Mouse (Mus musculus): ENCODE results near the gene Fndc3b. TPM values are rescaled to one million over a fixed set of nuclear protein-coding genes. Genes with fewer than 3 reads are reported as not detected.
"Not testable (repeated sequence)": the region's sequence is repeated elsewhere in the genome, so short reads cannot be mapped to it uniquely, and the experiment has no call there.

The Fndc3b gene
- polyA plus RNA-seq, 1 experiment from 2014 or later: 14.6 TPM

DNA sequence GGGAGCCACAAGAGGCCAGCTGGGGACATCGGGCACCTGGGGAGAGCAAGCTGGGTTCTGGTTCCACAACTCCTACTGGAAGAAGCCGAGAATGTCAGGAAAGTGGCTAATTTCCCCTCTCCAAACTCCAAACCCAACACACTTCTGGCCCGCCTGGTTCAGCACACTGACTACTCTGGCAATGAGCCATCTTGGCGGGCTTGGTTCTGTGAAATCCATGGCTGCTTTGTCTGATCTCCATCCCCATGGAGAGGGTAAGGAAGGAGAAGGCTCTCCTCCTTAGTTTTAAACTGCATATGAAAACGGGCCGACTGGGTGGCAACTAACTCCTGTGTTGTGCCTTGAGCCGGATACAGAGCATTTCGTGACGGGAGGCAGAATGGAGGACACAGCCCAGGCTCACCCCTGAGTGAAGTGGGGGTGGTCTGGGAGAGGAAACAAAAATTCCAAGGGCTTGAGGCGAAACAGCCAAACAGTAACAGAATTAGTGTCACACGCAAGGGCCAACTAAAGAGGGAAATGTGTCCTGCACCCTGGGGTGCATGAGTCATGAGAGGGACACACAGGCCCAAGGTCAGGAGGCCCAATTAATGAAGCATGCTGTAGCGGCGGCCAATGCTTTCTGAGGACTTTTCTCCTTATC lies 280.4 kb downstream of the Fndc3b start:
- no peak overlapping the region for H3K27ac ChIP-seq (replicated peaks)
- peaks cover 2% of the 10 kb centered on the region; the same call in 1 of the 2 replicates for H3K36me3 ChIP-seq
- no peak overlapping the region for H3K4me3 ChIP-seq
- H3K4me1 ChIP-seq: peaks cover 5% of the 10 kb centered on the region; the same call in 1 of the 2 replicates
- 80% methylated on average over 13 of the region's 13 CpGs for WGBS
- H3K4me2 ChIP-seq (replicated peaks): no peak overlapping the region
- H3K9me3 ChIP-seq: no peaks in the 10 kb centered on the region
- no peaks in the 10 kb centered on the region for H3K27me3 ChIP-seq
- H3K9ac ChIP-seq (replicated peaks): no peak overlapping the region
- no peak for ATAC-seq (ENCODE audit: low FRiP score, low read depth)

- WGBS: 89% methylated on average over 6 of the region's 6 CpGs
- no peak overlapping the region for H3K4me2 ChIP-seq (replicated peaks)
- peaks cover 7% of the 10 kb centered on the region; the same call in 1 of the 2 replicates for H3K36me3 ChIP-seq
- H3K4me3 ChIP-seq: no peak overlapping the region
- H3K9ac ChIP-seq (replicated peaks): no peak overlapping the region
- H3K4me1 ChIP-seq: no peaks in the 10 kb centered on the region
- no peak for ATAC-seq (ENCODE audit: low FRiP score, low read depth)
- no peaks in the 10 kb centered on the region for H3K9me3 ChIP-seq
- no peaks in the 10 kb centered on the region for H3K27me3 ChIP-seq
- H3K27ac ChIP-seq (replicated peaks): no peak overlapping the region
These were observed 283.7 kb downstream of the Fndc3b start for GRCm38 (mm10) chr3:27427406-27427805.

GRCm38 (mm10) chr3:27424049-27424667 lies 286.9 kb downstream of the Fndc3b start:
- Histone ChIP-seq H3K4me3 (no peak overlapping the region), H3K4me2 (replicated peaks) (no peak overlapping the region), H3K27ac (replicated peaks) (no peak overlapping the region), H3K9ac (replicated peaks) (no peak overlapping the region), H3K27me3 (no peaks in the 10 kb centered on the region), H3K36me3 (peaks cover 7% of the 10 kb centered on the region; the same call in 1 of the 2 replicates), H3K9me3 (no peaks in the 10 kb centered on the region), H3K4me1 (0 out of 2 replicates have a peak, but pooled peaks cover 3% of the 10 kb centered on the region)
- no peak for ATAC-seq (ENCODE audit: low FRiP score, low read depth)
- WGBS: 94% methylated on average over 11 of the region's 11 CpGs

GRCm38 (mm10) chr3:27422521-27422920 lies 288.6 kb downstream of the Fndc3b start:
- WGBS: 89% methylated on average over 6 of the region's 6 CpGs
- H3K4me3 ChIP-seq: no peak overlapping the region
- peaks cover 7% of the 10 kb centered on the region; the same call in 1 of the 2 replicates for H3K36me3 ChIP-seq
- no peak overlapping the region for H3K9ac ChIP-seq (replicated peaks)
- H3K27ac ChIP-seq (replicated peaks): no peak overlapping the region
- H3K4me2 ChIP-seq (replicated peaks): no peak overlapping the region
- no peaks in the 10 kb centered on the region for H3K27me3 ChIP-seq
- no peak for ATAC-seq (ENCODE audit: low FRiP score, low read depth)
- no peaks in the 10 kb centered on the region for H3K9me3 ChIP-seq
- H3K4me1 ChIP-seq: 0 out of 2 replicates have a peak, but pooled peaks cover 3% of the 10 kb centered on the region

GRCm38 (mm10) chr3:27421980-27422379 lies 289.1 kb downstream of the Fndc3b start:
- Histone ChIP-seq H3K36me3 (peaks cover 7% of the 10 kb centered on the region; the same call in 1 of the 2 replicates), H3K4me1 (0 out of 2 replicates have a peak, but pooled peaks cover 3% of the 10 kb centered on the region), H3K4me2 (replicated peaks) (no peak overlapping the region), H3K9ac (replicated peaks) (no peak overlapping the region), H3K27me3 (no peaks in the 10 kb centered on the region), H3K9me3 (no peaks in the 10 kb centered on the region), H3K27ac (replicated peaks) (no peak overlapping the region), H3K4me3 (no peak overlapping the region)
- WGBS: 57% methylated on average over 12 of the region's 12 CpGs
- no peak for ATAC-seq (ENCODE audit: low FRiP score, low read depth)

DNA sequence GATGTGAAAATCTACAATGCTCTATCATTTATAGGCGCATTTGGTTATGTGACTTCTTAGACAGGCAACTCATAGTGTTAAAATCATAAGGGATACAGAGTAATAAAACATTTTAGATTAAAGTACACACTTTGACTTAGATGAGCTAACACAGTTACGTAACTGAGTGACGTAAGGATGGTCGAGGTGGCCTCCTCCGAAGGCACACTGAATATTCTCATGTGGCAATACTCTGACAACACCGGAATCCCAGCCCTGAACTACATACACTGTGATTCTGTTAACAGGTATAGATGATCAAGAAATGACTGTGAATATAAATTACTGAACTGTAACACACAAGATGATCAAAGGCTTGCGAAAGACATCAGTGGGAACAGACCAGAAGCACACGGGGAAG lies 292.5 kb downstream of the Fndc3b start:
- no peak for ATAC-seq (ENCODE audit: low FRiP score, low read depth)
- Histone ChIP-seq H3K27me3 (no peaks in the 10 kb centered on the region), H3K4me1 (0 out of 2 replicates have a peak, but pooled peaks cover 3% of the 10 kb centered on the region), H3K4me3 (no peak overlapping the region), H3K27ac (replicated peaks) (no peak overlapping the region), H3K9me3 (no peaks in the 10 kb centered on the region), H3K36me3 (no peaks in the 10 kb centered on the region), H3K4me2 (replicated peaks) (no peak overlapping the region), H3K9ac (replicated peaks) (no peak overlapping the region)
- WGBS: 95% methylated on average over 8 of the region's 8 CpGs

DNA sequence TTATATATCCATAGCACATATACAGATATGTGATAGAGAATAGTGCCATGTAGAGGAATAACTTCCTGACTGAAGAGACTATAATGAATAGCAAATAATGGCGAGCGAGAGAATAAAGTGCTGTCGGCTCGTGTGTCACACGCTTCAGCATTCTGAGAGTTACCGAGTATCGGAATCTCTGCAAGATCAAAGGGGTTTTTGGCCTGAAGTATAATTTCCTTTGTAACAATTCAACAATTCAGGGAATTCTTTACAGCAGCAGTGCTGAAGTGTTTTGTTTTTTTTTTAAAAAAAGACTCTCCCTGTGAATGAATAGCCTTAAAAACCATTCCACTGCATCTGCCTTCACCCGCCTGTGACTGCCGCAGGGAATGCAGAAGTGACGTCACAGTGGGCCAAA lies 294.3 kb downstream of the Fndc3b start:
- Histone ChIP-seq H3K4me3 (no peak overlapping the region), H3K4me1 (no peaks in the 10 kb centered on the region), H3K36me3 (no peaks in the 10 kb centered on the region), H3K4me2 (replicated peaks) (no peak overlapping the region), H3K27me3 (no peaks in the 10 kb centered on the region), H3K9me3 (no peaks in the 10 kb centered on the region), H3K27ac (replicated peaks) (no peak overlapping the region), H3K9ac (replicated peaks) (no peak overlapping the region)
- WGBS: 72% methylated on average over 10 of the region's 10 CpGs
- no peak for ATAC-seq (ENCODE audit: low FRiP score, low read depth)

GRCm38 (mm10) chr3:27413566-27413965 lies 297.5 kb downstream of the Fndc3b start:
- H3K4me1 ChIP-seq: no peaks in the 10 kb centered on the region
- no peak overlapping the region for H3K4me3 ChIP-seq
- ATAC-seq (ENCODE audit: low FRiP score, low read depth): no peak
- H3K36me3 ChIP-seq: no peaks in the 10 kb centered on the region
- no peak overlapping the region for H3K4me2 ChIP-seq (replicated peaks)
- no peak overlapping the region for H3K27ac ChIP-seq (replicated peaks)
- no peaks in the 10 kb centered on the region for H3K27me3 ChIP-seq
- H3K9ac ChIP-seq (replicated peaks): no peak overlapping the region
- H3K9me3 ChIP-seq: no peaks in the 10 kb centered on the region
- 75% methylated on average over 3 of the region's 3 CpGs for WGBS

GRCm38 (mm10) chr3:27411286-27411685 lies 299.8 kb downstream of the Fndc3b start:
- no peak for ATAC-seq (ENCODE audit: low FRiP score, low read depth)
- Histone ChIP-seq H3K9ac (replicated peaks) (no peak overlapping the region), H3K4me3 (no peak overlapping the region), H3K9me3 (no peaks in the 10 kb centered on the region), H3K27ac (replicated peaks) (no peak overlapping the region), H3K36me3 (no peaks in the 10 kb centered on the region), H3K4me1 (no peaks in the 10 kb centered on the region), H3K4me2 (replicated peaks) (no peak overlapping the region), H3K27me3 (no peaks in the 10 kb centered on the region)
- WGBS: 90% methylated on average over 2 of the region's 2 CpGs

DNA sequence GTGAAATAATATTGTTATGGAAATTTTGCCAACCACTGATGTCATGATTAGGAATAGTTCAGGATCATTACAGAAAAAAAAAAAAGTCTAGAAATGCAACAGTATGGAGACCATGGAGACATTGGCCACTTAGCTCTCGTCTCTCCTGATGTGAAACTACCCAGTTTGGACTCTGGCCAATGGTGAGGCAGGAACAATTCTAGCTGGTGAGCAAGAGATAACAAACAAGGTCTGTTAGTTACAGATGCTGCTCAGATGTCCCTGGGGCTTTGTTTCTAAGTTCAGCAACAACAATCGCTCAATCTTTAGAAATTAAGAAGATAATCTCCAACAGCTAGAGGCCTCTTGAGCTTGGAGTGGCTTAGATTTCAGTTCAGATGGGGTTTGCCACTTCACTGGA lies 302.5 kb downstream of the Fndc3b start:
- Histone ChIP-seq H3K27ac (replicated peaks) (no peak overlapping the region), H3K27me3 (no peaks in the 10 kb centered on the region), H3K4me2 (replicated peaks) (no peak overlapping the region), H3K9me3 (no peaks in the 10 kb centered on the region), H3K36me3 (no peaks in the 10 kb centered on the region), H3K4me1 (no peaks in the 10 kb centered on the region), H3K4me3 (no peak overlapping the region), H3K9ac (replicated peaks) (no peak overlapping the region)
- no peak for ATAC-seq (ENCODE audit: low FRiP score, low read depth)
- 86% methylated on average over 2 of the region's 2 CpGs for WGBS

DNA sequence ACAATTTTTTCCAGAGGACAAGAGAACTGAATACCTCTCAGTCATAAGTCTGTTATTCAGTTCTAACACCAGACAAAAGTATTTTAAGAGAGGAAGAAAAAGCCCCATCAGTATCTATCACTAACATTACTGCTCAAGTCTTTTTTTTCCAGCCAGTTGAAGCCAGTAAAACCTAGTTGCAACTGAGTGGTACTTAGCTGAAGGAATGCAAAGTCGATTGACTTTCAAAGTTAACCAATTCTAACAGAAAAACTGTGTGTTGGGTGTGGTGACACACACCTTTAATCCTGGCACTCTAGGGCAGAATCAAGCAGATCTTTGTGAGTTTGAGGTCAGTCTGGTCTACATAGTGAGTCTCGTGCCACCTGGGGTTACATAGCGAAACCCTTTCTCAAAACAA lies 304.7 kb downstream of the Fndc3b start:
- Histone ChIP-seq H3K4me1 (no peaks in the 10 kb centered on the region), H3K9ac (replicated peaks) (no peak overlapping the region), H3K4me3 (no peak overlapping the region), H3K4me2 (replicated peaks) (no peak overlapping the region), H3K27me3 (no peaks in the 10 kb centered on the region), H3K36me3 (no peaks in the 10 kb centered on the region), H3K27ac (replicated peaks) (no peak overlapping the region), H3K9me3 (no peaks in the 10 kb centered on the region)
- 88% methylated on average over 3 of the region's 3 CpGs for WGBS
- ATAC-seq (ENCODE audit: low FRiP score, low read depth): no peak

DNA sequence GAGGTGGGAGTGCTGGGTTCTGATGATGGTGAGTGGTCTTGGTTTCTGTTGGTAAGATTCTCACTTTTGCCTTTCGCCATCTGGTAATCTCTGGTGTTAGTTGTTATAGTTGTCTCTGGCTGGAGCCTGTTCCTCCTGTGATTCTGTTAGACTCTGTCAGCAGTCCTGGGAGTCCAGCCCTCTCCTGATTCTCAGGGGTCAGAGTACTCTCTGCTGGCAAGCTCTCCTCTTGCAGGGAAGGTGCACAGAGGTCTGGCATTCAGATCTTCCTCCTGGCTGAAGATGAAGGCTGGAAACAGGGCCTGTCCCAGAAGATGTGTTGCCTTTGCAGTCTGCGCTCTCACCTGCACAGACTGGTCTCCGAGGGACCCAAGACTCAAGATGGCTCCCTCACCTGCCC lies 310.1 kb downstream of the Fndc3b start:
- 90% methylated on average over 3 of the region's 3 CpGs for WGBS
- not testable (repeated sequence) for H3K9me3 ChIP-seq; H3K36me3 ChIP-seq; H3K9ac ChIP-seq (replicated peaks); ATAC-seq (ENCODE audit: low FRiP score, low read depth); H3K4me2 ChIP-seq (replicated peaks); H3K4me1 ChIP-seq; H3K27me3 ChIP-seq; H3K4me3 ChIP-seq; H3K27ac ChIP-seq (replicated peaks)

Data from midbrain, embryonic 12.5 days (tissue).